Mouse (Mus musculus) thymus, postnatal 25 days (tissue): ENCODE measurements around the gene Mettl1.
A peak's percentile ranks its signal among the peaks of the same experiment; 100 is the strongest.
"Not testable (repeated sequence)": the region's sequence is repeated elsewhere in the genome, so short reads cannot be mapped to it uniquely, and the experiment has no call there.

Source experiments
- DNase-seq: peaks from one replicate; pipeline ENCODE4 v3.0.0; 2022

Mettl1 gene

DNA sequence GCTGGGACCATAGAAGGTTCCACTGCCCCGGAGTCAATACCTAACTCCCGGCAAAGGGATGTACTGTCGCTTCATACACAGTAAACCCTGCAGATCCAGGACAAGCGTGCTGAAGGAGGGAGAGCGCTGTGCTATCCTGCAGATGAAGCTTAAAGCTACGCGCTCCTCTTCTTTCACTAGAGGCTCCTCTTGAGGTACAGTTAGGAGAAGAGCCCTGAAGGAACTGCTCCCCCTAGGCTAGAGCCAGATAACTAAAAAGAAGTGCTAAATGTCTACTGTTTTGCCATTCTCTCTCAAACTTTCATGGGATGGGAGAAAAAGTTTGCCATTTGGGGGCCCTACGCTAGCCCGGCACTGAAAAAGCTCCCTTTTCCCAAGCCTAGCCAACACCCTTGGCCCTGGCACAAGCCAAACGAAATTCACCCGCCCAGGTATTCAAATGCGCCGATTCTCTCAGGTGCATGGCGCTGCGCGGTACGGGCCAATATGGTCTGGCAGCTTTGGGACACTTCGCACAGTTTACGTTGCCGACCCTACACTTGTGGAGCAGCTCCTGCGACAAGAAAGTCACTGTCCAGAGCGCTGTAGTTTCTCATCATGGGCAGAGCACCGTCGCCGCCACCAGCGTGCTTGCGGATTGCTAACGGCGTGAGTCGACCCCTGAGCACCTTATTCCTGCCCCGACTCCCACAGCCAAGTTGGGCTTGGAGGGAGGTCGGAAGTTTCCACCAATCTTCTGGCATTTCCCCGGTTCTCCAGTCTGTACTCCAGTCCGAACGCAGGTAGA, 7.6 kb downstream of the Mettl1 start:
- DNase-seq: no peak

DNA sequence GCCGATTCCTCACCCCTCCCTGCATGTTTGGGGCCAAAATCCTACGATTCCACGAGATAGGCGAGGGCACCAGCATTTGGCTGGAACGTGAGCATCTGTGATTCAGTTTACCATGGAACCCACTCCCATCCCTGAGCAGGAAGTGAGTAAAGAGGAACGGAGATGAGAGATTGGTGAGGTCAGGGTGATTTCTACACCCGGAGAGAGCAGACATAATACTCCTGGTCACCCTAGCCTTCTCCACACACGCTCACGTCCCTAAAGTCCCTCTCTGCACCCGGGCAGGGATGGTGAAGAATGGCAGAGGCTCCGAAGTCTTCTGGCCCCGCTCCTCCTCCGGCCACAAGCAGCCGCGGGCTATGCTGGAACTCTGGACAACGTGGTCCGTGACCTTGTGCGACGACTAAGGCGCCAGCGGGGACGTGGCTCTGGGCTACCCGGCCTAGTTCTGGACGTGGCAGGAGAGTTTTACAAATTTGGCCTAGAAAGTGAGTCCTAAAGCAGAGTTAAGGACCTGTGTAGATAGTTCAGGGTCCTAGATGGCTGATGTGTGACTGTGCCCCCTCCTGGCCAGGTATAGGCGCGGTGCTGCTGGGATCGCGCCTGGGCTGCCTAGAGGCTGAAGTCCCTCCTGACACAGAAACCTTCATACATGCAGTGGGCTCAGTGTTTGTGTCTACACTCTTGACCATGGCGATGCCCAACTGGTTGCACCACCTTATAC, 8.3 kb downstream of the Mettl1 start:
- DNase-seq: no peak

DNA sequence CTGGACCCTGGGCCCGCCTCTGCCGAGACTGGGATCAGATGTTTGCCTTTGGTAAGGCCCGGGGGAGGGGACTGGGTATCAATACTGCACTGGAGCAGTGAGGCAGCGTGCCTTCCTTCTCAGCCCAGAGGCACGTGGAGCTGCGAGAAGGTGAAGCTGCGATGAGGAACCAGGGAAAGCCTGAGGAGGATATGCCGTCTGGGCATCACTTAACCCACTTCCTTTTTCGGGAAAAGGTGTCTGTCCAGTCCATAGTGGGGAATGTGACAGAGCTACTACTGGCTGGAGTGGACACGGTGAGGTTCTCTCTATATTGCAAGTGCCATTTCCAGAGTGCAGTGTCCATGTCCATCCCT, 8.9 kb downstream of the Mettl1 start:
- no peak for DNase-seq

DNA sequence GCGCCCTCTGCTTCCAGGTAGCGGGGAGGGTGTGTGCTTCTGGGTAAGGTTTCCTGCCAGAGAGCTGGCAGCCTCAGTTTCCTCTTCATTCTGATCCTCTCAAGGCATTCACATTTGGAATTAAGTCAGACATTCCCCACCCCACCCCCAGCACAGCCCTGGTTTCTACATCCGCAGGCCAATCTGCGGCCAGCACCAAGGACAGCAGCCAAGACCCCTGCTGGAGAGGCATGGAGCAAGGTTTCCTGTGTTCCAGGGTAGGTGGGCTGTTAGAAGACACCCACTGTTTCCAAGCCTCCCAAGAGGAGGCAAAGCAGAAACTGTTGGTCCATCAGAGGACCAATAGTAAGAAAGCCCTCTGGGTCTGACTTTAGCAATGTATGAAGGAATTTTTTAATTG, 13.4 kb downstream of the Mettl1 start:
- DNase-seq: no peak

DNA sequence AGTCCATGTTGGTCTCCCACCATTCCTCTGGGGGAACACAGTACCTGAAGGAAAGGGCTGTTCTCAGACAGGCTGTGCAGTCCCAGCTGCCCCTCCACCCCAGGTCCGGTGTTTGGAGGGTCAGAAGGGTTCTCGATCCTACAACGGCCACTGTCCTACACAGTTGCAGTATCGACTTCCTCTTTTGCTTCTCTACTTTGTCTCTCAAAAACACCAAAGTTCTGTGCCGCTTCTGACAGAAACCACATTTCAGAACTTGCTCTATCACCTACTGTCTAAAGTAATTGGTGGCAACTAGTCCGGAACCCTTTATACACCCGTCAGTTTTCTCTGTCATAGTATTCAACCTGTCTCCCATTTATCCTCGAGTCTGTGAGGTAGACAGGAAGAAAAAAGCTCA, 14.2 kb downstream of the Mettl1 start:
- DNase-seq: no peak

DNA sequence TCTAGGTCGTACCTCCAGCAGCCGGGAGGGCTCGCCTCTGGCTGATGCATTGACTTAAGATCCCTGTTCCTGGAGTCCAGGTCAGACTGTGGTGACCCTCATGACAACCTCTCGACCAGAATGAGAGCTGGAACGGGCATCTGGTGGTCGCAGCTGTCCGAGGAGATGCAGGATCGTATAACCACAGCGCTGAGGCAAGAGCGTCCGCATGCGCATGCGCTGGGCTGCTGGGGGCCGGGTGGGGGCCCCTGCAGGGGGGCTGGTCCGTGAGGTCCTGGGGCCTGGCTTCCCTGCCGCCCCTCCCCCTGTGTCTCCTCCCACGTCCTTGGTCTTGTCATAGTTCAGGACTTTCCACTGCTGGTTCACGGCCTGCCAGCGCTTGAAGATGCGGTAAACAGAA, 15.3 kb downstream of the Mettl1 start:
- DNase-seq: no peak

DNA sequence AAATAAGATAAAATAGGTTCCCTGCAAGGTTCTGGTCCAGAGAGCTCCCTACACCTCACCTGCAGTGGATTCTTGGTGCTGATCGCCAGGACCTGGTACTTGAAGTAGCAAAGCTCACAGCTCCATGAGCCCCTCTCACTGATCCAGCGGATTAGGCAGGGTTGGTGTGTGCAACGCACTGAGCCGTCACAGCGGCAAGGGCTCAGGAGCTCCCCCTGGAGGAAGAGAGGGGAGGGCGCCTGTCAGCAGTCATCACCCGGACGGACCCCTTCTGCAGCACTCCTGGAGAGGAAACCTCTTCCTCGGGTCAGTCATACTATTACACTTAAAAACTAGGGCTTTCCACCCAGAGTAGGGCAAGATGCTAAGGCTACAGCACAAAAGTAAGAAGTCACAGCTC, 16.9 kb downstream of the Mettl1 start:
- peak; percentile 86 for DNase-seq

DNA sequence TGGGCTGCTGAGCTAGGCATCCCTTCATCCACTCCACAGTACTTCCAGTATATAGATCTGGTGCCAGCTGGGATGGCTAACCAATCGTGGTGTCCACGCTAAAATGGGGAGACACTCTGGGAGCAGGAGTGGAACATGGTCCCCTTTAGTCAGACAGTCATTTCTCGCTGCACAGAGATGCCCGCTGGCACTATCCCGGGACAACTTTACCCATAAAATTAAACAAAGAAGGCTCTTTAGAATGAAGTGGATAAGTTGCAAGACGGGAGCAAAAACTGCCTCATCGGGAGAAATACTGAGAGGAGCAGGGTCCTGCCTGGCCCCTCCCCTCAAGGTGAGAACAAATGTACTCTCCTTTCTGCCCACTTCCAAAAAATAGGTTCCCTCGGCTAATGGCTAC, 17.5 kb downstream of the Mettl1 start:
- DNase-seq: no peak

DNA sequence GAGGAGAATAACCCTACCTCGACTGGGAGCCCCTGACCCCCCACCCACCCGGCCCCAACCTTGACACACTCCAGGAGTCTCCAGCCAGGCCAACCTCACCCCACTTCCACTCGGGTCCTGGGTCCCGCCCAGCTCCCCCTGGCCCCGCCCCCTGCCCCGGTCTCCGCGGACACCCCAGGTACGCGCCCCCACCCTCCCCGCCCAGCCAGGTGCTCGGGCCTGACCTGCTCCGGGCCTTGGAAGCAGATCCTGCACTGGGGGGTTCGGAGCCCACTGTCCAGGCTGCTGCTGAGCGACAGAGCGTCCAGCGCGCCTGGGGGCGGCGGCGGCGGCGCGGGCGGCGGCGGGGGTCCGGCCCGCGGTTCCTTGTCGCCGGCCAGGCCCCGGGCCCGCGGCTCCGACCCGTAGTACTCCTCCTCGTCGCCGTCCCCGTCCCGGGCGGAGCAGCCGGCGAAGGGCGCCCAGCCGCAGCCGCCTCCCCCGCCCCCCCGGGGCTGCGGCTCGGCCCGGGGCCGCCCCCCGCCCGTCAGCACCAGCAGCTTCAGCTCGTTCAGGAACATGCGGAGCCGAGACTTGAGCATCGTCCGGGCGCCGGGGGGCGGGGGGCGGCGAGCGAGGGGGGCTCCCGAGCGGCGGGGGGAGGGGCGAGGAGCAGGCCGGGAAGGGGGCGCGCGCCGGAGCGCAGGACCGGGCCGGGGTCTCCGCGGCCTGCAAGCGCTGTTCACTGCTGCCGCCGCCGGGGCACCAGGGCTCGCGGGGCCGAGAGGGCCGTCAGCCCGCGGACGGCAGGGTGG, 18.2 kb downstream of the Mettl1 start:
- peak; percentile 28 for DNase-seq

DNA sequence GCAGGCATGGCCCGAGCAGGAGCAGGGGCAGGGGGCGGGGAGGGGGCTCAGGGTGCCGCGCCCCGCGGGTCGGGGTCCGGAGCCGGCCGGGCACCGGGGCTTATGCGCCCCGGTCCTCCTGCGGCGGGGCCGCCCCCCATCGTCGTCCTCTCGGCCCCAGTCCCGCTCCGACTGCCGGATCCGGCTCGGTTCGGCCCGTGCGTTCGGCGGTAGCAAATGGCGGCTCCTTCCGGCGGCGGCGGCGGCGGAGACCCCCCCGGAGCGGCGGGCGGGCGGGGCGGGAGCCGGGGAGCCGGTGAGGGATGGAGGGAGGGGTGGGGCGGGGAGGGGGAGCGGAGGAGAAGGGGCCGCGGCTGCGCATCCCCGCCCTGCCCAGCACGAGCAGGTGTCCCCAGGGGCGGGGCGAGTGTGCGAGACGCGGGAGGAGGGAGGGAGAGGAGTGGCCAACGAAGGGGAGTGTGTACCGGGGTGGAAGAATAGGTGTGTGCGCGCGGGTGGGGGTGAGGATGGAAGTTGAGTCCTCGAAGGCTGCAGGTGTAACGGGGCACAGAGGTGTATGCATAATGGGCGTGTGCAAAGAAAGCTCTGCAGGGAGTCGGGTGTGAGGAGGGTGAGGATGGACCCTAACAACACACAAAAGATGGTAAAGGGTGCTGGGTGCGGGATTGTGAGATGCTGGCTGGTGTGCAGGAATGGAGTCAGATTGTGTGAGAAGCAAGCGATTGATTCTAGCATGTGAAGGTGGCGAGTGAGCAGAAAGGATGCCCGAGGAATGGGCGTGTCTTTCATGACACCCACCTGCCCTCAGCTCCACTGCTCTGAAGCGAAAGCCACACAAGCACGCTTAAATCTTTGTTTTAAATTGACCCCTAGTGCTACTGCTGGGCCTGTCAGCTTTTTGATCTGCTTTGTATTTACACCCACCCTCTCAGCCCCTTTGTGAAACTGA, 19.0 kb downstream of the Mettl1 start, which contains the start of gene March9:
March9 (minus strand) TSS at position 217 of the 949 bp plus-strand sequence.
- DNase-seq: peak; percentile 85

DNA sequence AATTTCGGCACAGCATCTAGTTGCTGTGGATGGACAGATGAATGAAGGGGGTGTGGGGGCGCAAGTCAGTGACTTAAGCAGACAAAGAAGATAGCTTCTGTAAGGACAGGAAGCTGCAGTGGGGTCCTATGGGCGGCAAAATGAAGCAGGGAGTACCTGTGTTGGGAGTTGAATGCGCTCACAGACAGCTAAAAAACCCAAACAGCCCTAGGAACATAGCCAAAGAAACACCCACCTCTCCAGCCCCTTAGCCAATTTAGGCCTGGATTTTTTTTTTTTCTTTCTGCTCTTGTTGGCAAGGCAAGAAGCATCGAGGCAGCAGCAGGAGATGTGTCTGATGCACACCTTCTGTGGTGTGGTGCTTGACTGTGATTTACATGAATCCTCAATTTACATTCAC, 19.9 kb downstream of the Mettl1 start:
- DNase-seq: no peak

DNA sequence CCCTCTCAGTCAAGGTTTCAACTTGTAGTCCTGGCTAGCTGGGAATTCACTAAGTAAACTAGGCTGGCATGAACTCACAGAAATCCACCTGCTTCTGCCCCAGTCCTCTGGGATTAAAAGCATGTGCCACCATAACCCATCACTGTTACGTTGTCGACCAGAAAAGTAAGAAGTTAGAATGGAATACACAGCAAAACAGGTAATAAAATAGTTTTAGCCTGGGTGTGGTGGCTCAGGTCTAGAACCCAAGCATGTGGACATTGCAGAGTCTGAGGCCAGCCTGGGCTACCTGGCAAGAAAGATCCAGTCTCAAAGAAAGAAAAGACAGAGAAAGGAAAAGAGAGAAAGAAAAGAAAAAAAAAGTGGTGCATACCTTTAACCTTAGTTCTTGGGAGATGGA, 20.3 kb downstream of the Mettl1 start:
- no peak for DNase-seq

DNA sequence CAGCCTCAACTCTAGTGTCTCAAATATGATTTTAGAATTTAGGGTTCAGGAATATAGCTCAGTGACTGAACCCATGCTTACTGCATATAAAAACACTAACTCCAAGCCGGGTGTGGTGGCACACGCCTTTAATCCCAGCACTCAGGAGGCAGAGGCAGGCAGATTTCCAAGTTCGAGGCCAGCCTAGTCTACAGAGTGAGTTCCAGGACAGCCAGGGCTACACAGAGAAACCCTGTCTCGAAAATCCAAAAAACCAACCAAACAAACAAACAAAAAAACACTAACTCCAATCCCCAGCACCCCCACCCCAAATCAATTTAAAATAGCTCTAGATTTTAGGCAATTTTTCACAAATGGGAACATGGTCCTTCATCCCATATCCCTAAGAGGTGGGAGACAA, 20.9 kb downstream of the Mettl1 start:
- DNase-seq: not testable (repeated sequence)

DNA sequence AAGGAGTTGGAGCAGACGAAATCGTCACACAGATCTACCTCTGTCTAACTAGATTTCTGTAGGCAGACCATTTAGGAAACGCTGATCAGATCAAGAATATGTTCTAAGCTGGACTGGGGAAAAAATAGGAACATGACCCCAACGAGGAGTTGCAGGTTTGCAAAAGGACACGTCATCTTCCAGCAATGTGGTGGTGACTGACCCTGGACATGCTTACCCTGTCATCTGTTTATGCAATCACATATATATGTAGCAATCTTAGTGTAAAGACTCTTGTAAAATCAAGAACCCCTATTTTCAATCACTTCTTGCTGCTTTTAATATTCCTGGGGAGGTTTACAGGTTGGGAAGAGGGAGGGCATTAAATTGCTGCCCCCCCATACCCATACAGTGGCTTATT, 21.3 kb downstream of the Mettl1 start:
- no peak for DNase-seq

DNA sequence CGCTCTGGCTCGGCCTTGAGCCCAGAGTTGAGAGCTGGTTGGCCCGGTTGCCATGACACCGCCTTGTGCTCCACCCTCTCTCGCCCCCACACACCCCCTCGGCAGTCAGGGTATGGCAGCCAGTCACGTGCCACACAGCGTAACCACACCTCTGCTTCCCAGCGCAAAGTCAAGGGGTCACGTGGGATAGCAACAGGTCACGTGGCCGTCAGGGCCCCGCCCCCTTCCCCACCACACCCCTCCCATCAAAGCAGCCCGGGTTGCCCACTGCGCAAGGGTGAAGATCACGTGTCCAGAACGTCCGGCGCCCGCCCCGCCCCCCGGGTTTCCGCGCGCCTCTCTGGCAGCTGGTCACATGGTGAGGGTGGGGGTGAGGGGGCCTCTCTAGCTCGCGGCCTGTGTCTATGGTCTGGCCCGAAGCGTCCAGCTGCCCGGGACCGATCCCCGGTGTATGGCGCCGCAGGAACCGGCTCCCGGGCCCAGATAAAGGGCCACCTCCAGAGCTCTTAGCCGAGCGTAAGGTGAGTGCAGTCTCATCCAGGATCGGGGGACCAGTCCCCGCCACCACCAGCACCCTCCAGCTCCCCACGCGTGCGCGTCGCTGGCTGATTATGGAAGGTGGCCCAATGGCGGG, 22.1 kb downstream of the Mettl1 start, which contains the start of gene Cdk4:
Cdk4 (plus strand) TSS at position 296 of the 634 bp plus-strand sequence.
- DNase-seq: peak; percentile 97

DNA sequence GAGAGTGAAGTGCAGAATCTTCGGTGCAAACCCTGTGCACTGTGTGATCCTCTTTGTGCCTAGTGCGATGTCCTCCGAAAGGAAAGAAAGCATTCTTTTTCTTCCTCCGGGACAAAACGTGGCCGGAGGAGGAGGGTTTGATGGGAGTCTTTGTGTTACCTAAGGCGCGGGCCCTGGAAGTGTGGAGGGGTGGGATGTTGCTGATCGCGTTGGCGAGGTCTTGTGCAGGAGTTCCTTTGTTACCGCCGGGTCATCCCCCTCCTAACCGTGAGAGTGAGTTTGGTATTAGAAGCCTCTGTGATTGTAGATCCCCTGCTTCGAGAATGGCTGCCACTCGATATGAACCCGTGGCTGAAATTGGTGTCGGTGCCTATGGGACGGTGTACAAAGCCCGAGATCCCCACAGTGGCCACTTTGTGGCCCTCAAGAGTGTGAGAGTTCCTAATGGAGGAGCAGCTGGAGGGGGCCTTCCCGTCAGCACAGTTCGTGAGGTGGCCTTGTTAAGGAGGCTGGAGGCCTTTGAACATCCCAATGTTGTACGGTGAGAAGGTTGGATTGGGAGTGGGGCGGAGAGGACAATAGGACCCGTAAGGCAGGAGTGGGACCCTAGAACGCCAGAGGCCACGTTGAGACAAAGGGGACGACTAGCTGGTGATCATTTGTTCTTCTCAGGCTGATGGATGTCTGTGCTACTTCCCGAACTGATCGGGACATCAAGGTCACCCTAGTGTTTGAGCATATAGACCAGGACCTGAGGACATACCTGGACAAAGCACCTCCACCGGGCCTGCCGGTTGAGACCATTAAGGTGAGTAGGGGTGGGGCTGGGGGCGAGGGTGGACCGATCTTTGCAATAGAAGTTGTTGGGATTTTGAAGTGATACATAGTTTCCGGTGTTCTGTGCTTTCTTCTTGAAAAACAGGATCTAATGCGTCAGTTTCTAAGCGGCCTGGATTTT, 23.0 kb downstream of the Mettl1 start:
- DNase-seq: peak; percentile 33

DNA sequence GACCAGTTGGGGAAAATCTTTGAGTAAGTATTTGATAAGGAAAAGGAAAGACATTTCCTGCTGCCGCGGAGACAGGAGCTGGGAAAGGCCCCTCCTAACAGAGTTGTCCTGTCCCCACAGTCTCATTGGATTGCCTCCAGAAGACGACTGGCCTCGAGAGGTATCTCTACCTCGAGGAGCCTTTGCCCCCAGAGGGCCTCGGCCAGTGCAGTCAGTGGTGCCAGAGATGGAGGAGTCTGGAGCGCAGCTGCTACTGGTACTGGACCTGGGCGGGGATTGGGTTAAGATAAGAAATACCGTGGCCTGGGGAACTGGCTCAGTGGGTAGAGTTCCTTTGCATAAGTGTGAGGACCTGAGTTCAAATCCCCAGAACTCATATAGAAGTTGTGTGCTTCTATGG, 24.8 kb downstream of the Mettl1 start:
- DNase-seq: no peak

DNA sequence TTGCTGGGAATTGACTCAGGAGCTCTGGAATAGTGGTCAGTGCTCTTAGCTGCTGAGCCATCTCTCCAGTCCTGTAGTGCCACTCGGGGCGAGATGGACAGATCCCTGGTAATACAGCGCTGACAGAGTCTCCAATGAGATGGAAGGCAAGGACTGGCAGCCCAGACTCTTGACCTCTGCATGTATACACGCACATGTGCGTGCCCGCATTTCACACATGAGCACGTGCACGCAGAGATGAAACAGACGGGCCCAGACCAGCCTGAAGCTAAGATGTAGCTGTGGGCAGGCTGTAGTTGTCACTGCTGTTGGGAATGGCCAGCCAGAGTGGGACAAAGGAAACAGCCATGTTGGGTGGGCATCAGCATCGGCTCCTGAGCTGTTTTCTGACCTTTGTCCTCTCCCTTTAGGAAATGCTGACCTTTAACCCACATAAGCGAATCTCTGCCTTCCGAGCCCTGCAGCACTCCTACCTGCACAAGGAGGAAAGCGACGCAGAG, 25.4 kb downstream of the Mettl1 start:
- no peak for DNase-seq

DNA sequence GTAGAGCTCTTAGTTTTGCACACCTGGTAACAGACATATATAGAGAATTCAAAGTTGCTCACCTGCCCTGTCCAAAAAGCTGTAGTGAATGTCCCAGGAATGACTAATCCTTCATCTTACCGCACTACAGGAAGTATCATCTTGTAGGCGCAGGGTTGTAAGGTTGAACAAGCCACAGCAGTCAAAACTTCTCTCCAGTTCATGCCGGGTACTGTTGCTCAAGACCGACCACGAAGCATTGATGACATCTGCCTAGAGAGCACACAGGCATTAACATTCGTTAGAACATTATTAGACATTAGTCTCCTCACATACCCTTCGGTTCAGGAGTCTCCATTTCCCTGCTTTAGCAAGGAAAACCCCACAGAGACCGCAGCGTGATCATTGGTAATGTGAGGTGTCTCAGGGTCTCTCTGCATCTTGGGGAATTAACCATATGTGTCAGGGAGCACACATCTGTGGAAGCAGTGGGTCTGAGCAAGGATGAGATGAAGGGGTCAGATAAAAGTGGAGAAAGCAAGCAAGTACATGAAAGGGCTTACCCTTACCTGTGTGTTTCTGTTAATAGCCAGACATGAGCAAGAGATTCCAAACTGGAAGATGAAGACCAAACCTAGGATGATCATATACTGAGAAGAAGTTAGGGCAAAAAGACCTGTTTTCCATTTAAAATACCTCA, 27.3 kb downstream of the Mettl1 start:
- no peak for DNase-seq
